Mouse (Mus musculus): Measurements from ENCODE around the gene Lipc. TPM values are rescaled to one million over a fixed set of nuclear protein-coding genes. Genes with fewer than 3 reads are reported as not detected.

Gene Lipc
- polyA plus RNA-seq, 1 experiment from 2014 or later: not detected

GRCm38 (mm10) chr9:70942686-70943333 lies 9.2 kb downstream of the Lipc start:
- 87% methylated on average over 9 of the region's 9 CpGs for WGBS
- no peaks in the 10 kb centered on the region for H3K27me3 ChIP-seq (ENCODE audit: insufficient read depth, poor library complexity, severe bottlenecking)
- H3K36me3 ChIP-seq: no peaks in the 10 kb centered on the region
- no peak overlapping the region for H3K27ac ChIP-seq
- H3K4me1 ChIP-seq (replicated peaks): peaks cover 14% of the 10 kb centered on the region; the same call in 1 of the 2 replicates
- no peaks in the 10 kb centered on the region for H3K9me3 ChIP-seq
- no peak overlapping the region for H3K4me3 ChIP-seq
- DNase-seq (ENCODE audit: low spot score): no peak

- Histone ChIP-seq H3K27ac (no peak overlapping the region), H3K9me3 (no peaks in the 10 kb centered on the region), H3K4me1 (replicated peaks) (peaks cover 16% of the 10 kb centered on the region; the same call in 1 of the 2 replicates), H3K36me3 (no peaks in the 10 kb centered on the region), H3K27me3 (ENCODE audit: insufficient read depth, poor library complexity, severe bottlenecking) (no peaks in the 10 kb centered on the region), H3K4me3 (no peak overlapping the region)
- 62% methylated on average over 8 of the region's 8 CpGs for WGBS
- DNase-seq (ENCODE audit: low spot score): no peak
Measured at GRCm38 (mm10) chr9:70939752-70940501, 12.1 kb downstream of the Lipc start.

- 67% methylated on average over 2 of the region's 2 CpGs for WGBS
- H3K27ac ChIP-seq: no peak overlapping the region
- H3K36me3 ChIP-seq: no peaks in the 10 kb centered on the region
- H3K4me1 ChIP-seq (replicated peaks): peaks cover 19% of the 10 kb centered on the region; the same call in 1 of the 2 replicates
- H3K9me3 ChIP-seq: no peaks in the 10 kb centered on the region
- no peaks in the 10 kb centered on the region for H3K27me3 ChIP-seq (ENCODE audit: insufficient read depth, poor library complexity, severe bottlenecking)
- no peak for DNase-seq (ENCODE audit: low spot score)
- H3K4me3 ChIP-seq: no peak overlapping the region
Measured at GRCm38 (mm10) chr9:70938850-70939249, 13.2 kb downstream of the Lipc start.

GRCm38 (mm10) chr9:70938134-70938533 lies 13.9 kb downstream of the Lipc start:
- H3K36me3 ChIP-seq: no peaks in the 10 kb centered on the region
- 96% methylated on average over 6 of the region's 6 CpGs for WGBS
- H3K4me3 ChIP-seq: no peak overlapping the region
- H3K9me3 ChIP-seq: no peaks in the 10 kb centered on the region
- DNase-seq (ENCODE audit: low spot score): no peak
- H3K27ac ChIP-seq: no peak overlapping the region
- H3K4me1 ChIP-seq (replicated peaks): peaks cover 19% of the 10 kb centered on the region; the same call in 1 of the 2 replicates
- no peaks in the 10 kb centered on the region for H3K27me3 ChIP-seq (ENCODE audit: insufficient read depth, poor library complexity, severe bottlenecking)

- DNase-seq (ENCODE audit: low spot score): no peak
- Histone ChIP-seq H3K27ac (no peak overlapping the region), H3K27me3 (ENCODE audit: insufficient read depth, poor library complexity, severe bottlenecking) (no peaks in the 10 kb centered on the region), H3K4me3 (no peak overlapping the region), H3K9me3 (no peaks in the 10 kb centered on the region), H3K4me1 (replicated peaks) (peaks cover 5% of the 10 kb centered on the region; the same call in 1 of the 2 replicates), H3K36me3 (no peaks in the 10 kb centered on the region)
- WGBS: 51% methylated on average over 8 of the region's 8 CpGs
Measured at GRCm38 (mm10) chr9:70934587-70935295, 17.3 kb downstream of the Lipc start.

- Histone ChIP-seq H3K36me3 (no peaks in the 10 kb centered on the region), H3K27me3 (ENCODE audit: insufficient read depth, poor library complexity, severe bottlenecking) (no peaks in the 10 kb centered on the region), H3K4me3 (no peak overlapping the region), H3K9me3 (no peaks in the 10 kb centered on the region), H3K4me1 (replicated peaks) (peaks cover 5% of the 10 kb centered on the region; the same call in 1 of the 2 replicates), H3K27ac (no peak overlapping the region)
- 74% methylated on average over 5 of the region's 5 CpGs for WGBS
- DNase-seq (ENCODE audit: low spot score): no peak
Measured at GRCm38 (mm10) chr9:70930641-70931020, 21.4 kb downstream of the Lipc start.

- DNase-seq (ENCODE audit: low spot score): peak; percentile 46
- Histone ChIP-seq H3K27ac (no peak overlapping the region), H3K9me3 (no peaks in the 10 kb centered on the region), H3K4me3 (no peak overlapping the region), H3K4me1 (replicated peaks) (peaks cover 4% of the 10 kb centered on the region; the same call in 1 of the 2 replicates), H3K27me3 (ENCODE audit: insufficient read depth, poor library complexity, severe bottlenecking) (no peaks in the 10 kb centered on the region), H3K36me3 (no peaks in the 10 kb centered on the region)
- 61% methylated on average over 15 of the region's 15 CpGs for WGBS
Measured at GRCm38 (mm10) chr9:70929840-70930640, 22.0 kb downstream of the Lipc start.

GRCm38 (mm10) chr9:70928472-70928871 lies 23.6 kb downstream of the Lipc start:
- Histone ChIP-seq H3K4me3 (no peak overlapping the region), H3K4me1 (replicated peaks) (no peaks in the 10 kb centered on the region), H3K27ac (no peak overlapping the region), H3K9me3 (no peaks in the 10 kb centered on the region), H3K27me3 (ENCODE audit: insufficient read depth, poor library complexity, severe bottlenecking) (no peaks in the 10 kb centered on the region), H3K36me3 (no peaks in the 10 kb centered on the region)
- DNase-seq (ENCODE audit: low spot score): no peak
- WGBS: 85% methylated on average over 1 of the region's 1 CpGs

GRCm38 (mm10) chr9:70927701-70928100 lies 24.3 kb downstream of the Lipc start:
- Histone ChIP-seq H3K27ac (no peak overlapping the region), H3K4me1 (replicated peaks) (no peaks in the 10 kb centered on the region), H3K9me3 (no peaks in the 10 kb centered on the region), H3K27me3 (ENCODE audit: insufficient read depth, poor library complexity, severe bottlenecking) (no peaks in the 10 kb centered on the region), H3K36me3 (no peaks in the 10 kb centered on the region), H3K4me3 (no peak overlapping the region)
- no peak for DNase-seq (ENCODE audit: low spot score)

GRCm38 (mm10) chr9:70926820-70927588 lies 25.0 kb downstream of the Lipc start:
- WGBS: 75% methylated on average over 6 of the region's 6 CpGs
- H3K9me3 ChIP-seq: no peaks in the 10 kb centered on the region
- H3K27ac ChIP-seq: peak overlapping the region; percentile 35
- DNase-seq (ENCODE audit: low spot score): no peak
- no peaks in the 10 kb centered on the region for H3K36me3 ChIP-seq
- peaks cover 3% of the 10 kb centered on the region for H3K4me1 ChIP-seq (replicated peaks)
- no peaks in the 10 kb centered on the region for H3K27me3 ChIP-seq (ENCODE audit: insufficient read depth, poor library complexity, severe bottlenecking)
- no peak overlapping the region for H3K4me3 ChIP-seq

- H3K36me3 ChIP-seq: no peaks in the 10 kb centered on the region
- no peak for DNase-seq (ENCODE audit: low spot score)
- no peaks in the 10 kb centered on the region for H3K27me3 ChIP-seq (ENCODE audit: insufficient read depth, poor library complexity, severe bottlenecking)
- WGBS: 84% methylated on average over 6 of the region's 6 CpGs
- no peak overlapping the region for H3K4me3 ChIP-seq
- peaks cover 7% of the 10 kb centered on the region for H3K4me1 ChIP-seq (replicated peaks)
- H3K9me3 ChIP-seq: no peaks in the 10 kb centered on the region
- H3K27ac ChIP-seq: 0 out of 2 replicates have a peak overlapping the region, but pooled peaks have one; percentile 5
Measured at GRCm38 (mm10) chr9:70925225-70925624, 26.8 kb downstream of the Lipc start.

- no peaks in the 10 kb centered on the region for H3K27me3 ChIP-seq (ENCODE audit: insufficient read depth, poor library complexity, severe bottlenecking)
- H3K4me1 ChIP-seq (replicated peaks): peaks cover 7% of the 10 kb centered on the region
- 89% methylated on average over 3 of the region's 3 CpGs for WGBS
- no peaks in the 10 kb centered on the region for H3K9me3 ChIP-seq
- H3K36me3 ChIP-seq: no peaks in the 10 kb centered on the region
- DNase-seq (ENCODE audit: low spot score): no peak
- no peak overlapping the region for H3K4me3 ChIP-seq
- no peak overlapping the region for H3K27ac ChIP-seq
Measured at GRCm38 (mm10) chr9:70924763-70925162, 27.3 kb downstream of the Lipc start.

Data from hindbrain, embryonic 10.5 days (tissue).